Mouse (Mus musculus) erythroblast, embryonic 14.5 days (primary cell): ENCODE measurements around the gene Adam8.

Experiments used
- GATA1 ChIP-seq: IDR thresholded peaks from 2 replicates; pipeline ENCODE4 v1.6.1; 2012; ENCODE audit warnings: low read length, inconsistent platforms, mixed read lengths
- TAL1 ChIP-seq: IDR thresholded peaks from 3 replicates; pipeline ENCODE4 v1.6.1; 2012; ENCODE audit warnings: low read length, inconsistent platforms, mixed read lengths

DNA sequence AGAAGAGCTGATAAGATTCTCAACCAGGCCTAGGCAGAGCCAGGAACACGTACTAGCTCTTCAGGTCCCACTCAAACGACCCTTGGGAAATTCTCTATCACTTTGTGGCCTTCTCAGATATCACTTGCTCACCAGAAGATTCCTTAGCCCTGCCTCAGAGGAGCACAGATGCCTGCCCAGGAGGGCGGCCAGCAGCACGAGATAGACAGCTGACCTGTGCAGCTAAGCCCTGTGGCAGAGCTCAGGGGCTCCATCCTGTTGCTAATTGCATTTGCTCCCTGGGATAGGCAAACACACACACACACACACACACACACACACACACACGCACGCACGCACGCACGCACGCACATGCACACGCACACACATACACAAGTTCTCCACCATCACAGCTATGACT lies 10.3 kb downstream of the Adam8 start:
- TF ChIP-seq GATA1 (no peak), TAL1 (no peak)
